Mouse (Mus musculus): ENCODE data around the gene Pikfyve.

- TF ChIP-seq EP300 (IDR thresholded peaks at IDR 0.05) = no peak
- no peak for TF ChIP-seq CTCF (IDR thresholded peaks at IDR 0.05)
These were observed 1.5 kb upstream of the Pikfyve start for GRCm38 (mm10) chr1:65185011-65185410.

All from lung, postnatal 0 days (tissue).